Mouse (Mus musculus): ENCODE measurements around the gene 2410015M20Rik.

DNA sequence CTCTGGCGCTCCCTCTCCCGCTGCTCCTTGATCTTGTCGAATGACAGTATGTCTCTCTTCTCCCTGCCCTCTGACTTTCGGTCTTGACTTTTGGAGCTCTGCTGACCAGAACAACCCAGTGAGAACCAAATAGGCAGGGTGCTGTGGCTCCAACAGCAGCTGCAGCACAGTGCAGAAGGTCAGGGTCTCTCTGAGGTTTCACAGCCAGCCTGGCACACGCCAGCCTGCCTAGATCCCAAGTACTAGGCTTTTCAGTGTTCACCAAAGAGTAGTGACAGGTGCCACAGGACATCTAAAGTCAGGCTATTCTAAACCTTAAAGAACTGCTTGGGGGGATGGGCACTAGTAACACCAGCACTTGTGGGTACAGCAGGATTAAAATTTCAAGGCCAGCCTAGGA is 42.7 kb downstream of the 2410015M20Rik start:
- TF ChIP-seq CTCF (conservative IDR thresholded peaks at IDR 0.05; ENCODE audit: insufficient read depth, insufficient read length, low read depth, low read length) (no peak), POLR2A (IDR thresholded peaks at IDR 0.05; ENCODE audit: low read depth, low read length) (no peak)

All from kidney, adult 2 months (tissue).